Mouse (Mus musculus) adrenal gland, postnatal 0 days (tissue): Measurements from ENCODE around the gene Ccdc47. TPM values are rescaled to one million over a fixed set of nuclear protein-coding genes. Genes with fewer than 3 reads are reported as not detected.

Experiments
- polyA plus RNA-seq: library from polyadenylated mRNA; unstranded; fragments of >200 nt; fragmentation: Nextera tagmentation; extraction: Ambion mirVana; gene quantifications from 2 replicates; pipeline ENCODE4 v1.2.1, GENCODE M21; 2015

Ccdc47 gene
- polyA plus RNA-seq = 51.4 and 75.4 TPM in 2 replicates

DNA sequence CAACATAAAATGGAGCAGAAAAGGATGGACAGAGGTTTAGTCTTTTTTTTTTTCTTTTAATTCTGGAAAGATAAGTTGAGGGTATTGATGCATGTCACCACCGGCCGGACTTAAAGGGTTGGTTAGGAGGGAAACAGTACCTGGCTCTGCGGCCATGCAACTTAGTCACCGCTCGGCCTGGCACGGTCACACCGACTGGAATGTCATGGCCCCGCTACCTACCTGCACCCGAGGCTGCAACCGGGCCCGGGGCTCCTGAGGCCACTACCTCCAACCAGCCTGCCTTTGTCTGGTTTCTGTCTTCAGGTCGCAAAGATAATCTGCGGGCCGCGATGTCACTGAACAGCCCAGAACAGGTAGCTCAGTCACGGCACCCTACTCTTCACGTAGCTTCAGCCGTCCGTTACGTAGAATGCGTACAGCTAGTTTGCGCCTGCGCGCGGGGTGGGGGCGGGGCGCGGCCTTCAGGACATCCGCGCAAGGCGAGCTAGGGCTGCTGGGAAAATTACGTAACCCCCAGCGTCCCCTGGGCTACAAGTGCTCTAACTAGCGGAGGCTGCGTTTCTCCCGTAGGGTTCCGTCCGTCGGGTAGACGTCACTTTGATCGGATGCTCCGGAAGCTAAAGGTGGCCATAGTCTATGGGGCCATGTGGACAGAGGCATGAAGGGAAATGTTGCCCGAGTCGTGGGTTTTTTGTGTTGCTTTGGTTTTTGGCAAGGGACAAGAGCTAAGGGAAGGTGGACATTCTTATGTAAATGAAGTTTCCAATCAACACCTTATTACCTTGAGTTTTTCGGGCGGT is at the start of gene Ccdc47:
Gene Ccdc47 (minus strand): TSS at position 418 of the 803 bp plus-strand sequence.

DNA sequence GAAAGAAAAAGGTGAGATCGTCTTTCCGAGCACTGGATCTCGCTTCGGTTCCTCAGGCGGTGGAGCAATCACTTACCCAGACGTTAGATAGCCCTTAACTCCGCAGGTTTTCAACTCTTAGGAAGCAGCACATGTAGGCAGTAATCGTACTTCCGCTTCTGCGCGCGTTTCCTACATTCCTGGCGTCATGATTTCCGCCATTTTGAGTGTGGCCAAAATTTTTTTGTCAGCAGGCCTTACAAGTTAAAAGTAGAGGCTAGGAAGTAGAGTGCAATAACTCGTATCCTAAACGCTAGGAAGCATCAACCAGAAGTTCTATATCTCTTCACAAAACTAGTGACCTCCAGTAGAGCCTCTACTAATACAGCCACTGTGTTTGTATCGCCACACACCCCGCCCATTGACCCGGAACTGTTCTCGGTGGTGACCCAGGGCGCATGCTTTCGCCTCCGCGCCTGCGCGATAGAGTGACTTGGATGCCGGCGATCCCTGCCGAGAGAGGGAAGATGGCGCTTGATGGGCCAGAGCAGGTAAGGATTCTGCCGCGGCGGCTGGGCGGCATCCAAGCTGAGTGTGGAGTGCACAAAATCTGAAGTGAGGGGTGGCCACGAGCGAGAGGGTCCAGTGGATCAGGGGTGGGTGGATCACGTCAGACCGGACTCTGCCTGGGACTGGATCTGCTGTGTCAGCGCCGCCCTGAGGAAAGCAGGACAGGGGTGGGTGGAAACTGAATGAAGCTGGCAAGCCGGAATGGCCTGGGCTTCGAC is 39.7 kb upstream of the Ccdc47 start, which contains the start of the genes Ftsj3 and Psmc5:
Gene Ftsj3 (minus strand): TSS at position 395 of the 767 bp plus-strand sequence.
Gene Psmc5 (plus strand): TSS at position 470 of the 767 bp plus-strand sequence.

DNA sequence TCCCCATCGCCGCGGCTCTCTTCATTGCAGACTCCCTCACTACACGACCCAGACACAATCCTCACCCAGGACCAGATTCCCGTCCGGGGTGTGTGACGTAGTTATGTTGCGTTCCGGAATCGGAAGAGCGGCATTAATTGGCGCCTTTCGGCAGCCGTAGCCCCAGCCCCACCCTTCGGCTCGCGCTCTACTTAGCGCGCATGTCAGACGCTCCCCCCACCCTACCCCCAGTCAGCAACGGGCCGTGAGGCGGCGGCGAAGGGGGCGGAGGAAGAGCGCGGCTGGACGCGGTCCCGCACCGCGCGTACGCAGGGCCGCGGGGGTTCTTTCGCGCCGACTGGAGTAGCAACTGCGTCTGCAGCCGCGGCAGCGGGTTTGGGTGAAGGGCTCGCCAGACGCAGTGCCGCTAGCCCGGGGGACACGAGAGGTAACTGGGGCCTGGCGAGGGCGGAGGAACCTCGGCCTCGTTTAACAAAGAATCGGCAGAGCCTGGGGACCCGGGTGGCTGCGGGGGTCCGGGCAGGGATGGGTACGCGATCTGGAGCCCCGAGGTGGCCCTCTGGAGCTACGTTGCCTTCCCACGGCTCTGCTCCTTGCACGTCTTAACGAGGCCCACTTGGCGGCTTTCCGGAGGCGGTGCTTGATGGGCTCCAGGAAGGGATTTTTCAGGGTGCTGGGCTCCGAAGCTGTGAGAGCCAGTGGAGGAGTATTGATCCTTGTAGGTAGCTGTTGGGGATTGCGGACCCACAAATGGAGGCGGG is 766 bp upstream of the Ccdc47 start, which contains the start of gene Ddx42:
Gene Ddx42 (plus strand): TSS at position 197 of the 761 bp plus-strand sequence.

DNA sequence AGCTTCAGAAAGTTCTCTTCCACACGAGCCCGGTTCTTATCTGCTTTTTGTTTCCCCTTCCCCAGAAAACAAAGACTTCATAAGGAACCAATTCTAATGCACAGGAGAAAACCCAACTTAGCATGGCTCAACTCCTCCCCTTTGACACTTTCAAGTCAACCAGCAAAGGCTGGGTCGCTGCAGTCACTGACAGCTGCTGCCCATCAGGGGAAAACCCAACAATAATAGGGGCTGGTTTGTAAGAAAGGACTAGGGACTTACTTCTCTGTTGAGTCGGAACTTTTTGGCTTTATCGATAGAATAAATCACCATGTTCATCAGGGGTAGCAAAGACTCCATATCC is 14.1 kb downstream of the Ccdc47 start, which contains the start of gene Strada:
Gene Strada (minus strand): TSS at position 46 of the 343 bp plus-strand sequence.

DNA sequence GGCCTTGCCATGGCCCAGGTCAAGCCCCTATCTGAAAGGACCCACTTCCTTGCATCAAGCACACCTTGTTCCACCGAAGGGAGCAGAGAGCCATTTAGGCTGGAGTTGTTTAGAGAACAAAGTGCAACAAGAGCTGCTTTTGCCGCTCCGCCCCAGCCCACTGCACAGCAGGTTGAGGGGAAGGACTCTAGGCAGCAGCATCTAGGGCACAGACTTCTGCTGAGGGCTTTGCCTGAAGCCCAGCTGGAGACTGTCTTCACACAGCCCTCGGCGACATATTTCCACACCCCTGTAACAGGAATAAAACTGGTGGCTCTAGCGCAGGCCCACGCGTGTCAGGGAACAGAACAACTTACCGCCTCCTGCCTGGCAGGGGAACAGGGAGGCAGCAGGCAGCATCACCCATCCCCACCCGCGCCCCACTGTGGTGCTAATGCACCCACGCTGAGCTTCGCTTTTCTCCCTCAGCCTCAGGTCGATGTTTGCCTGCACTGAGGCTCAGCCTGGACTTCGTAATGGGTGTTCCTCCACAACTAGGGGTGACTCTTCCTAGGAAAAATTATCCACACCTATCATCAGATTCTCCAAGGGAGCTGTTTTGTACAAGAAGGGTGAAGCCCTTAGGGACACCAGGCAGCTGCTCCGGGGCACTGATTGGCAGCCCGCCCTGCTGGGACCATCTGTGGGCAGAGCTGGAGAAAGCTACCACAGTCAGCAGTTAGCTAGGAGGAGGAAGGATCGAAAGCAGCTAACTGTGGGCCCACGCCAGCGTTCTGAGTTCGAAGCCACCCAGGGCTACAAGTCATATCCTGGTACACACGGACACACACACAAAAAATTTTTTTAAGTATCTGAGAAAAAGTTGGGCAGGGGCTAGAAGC is 55.1 kb downstream of the Ccdc47 start, which contains the start of the genes Gm10840 and Limd2:
Gene Gm10840 (plus strand): TSS at position 10 of the 881 bp plus-strand sequence.
Gene Limd2 (minus strand): TSS at position 20 of the 881 bp plus-strand sequence.

Other genes starting within 250 kb of the Ccdc47 start
- gene Ace, start 248.4 kb downstream of the Ccdc47 start, polyA plus RNA-seq = 4.5 and 4.8 TPM in 2 replicates
- gene Ace3, start 221.7 kb downstream of the Ccdc47 start, polyA plus RNA-seq = not detected in 2 replicates
- 0.70 and 2.1 TPM in 2 replicates for gene Kcnh6, start 208.2 kb downstream of the Ccdc47 start, polyA plus RNA-seq
- 29.6 and 39.0 TPM in 2 replicates for gene Dcaf7, start 179.5 kb downstream of the Ccdc47 start, polyA plus RNA-seq
- 5.3 and 13.0 TPM in 2 replicates for gene Taco1, start 150.3 kb downstream of the Ccdc47 start, polyA plus RNA-seq
- 18.2 and 19.0 TPM in 2 replicates for gene Map3k3, start 131.7 kb downstream of the Ccdc47 start, polyA plus RNA-seq
- gene Gm10840, start 55.5 kb downstream of the Ccdc47 start, polyA plus RNA-seq = 0.71 TPM in 1 of 2 replicates, not detected in the other
- gene Limd2, start 55.5 kb downstream of the Ccdc47 start, polyA plus RNA-seq = 80.7 and 82.8 TPM in 2 replicates
- gene Strada, start 14.2 kb downstream of the Ccdc47 start, polyA plus RNA-seq = 11.3 and 16.9 TPM in 2 replicates
- 29.6 and 44.6 TPM in 2 replicates for gene Ddx42, start 582 bp upstream of the Ccdc47 start, polyA plus RNA-seq
- gene Ftsj3, start 39.7 kb upstream of the Ccdc47 start, polyA plus RNA-seq = 22.6 and 41.1 TPM in 2 replicates
- 142 and 201 TPM in 2 replicates for gene Psmc5, start 39.8 kb upstream of the Ccdc47 start, polyA plus RNA-seq
- gene Smarcd2, start 56.6 kb upstream of the Ccdc47 start, polyA plus RNA-seq = 40.7 and 58.2 TPM in 2 replicates
- 0.12 and 0.32 TPM in 2 replicates for gene Tcam1, start 60.3 kb upstream of the Ccdc47 start, polyA plus RNA-seq
- gene Gh, start 85.5 kb upstream of the Ccdc47 start, polyA plus RNA-seq = not detected in 2 replicates
- 5.9 and 6.6 TPM in 2 replicates for gene Cd79b, start 98.4 kb upstream of the Ccdc47 start, polyA plus RNA-seq
- gene Scn4a, start 136.9 kb upstream of the Ccdc47 start, polyA plus RNA-seq = 0.02 and 0.03 TPM in 2 replicates
- gene Prr29, start 149.1 kb upstream of the Ccdc47 start, polyA plus RNA-seq = not detected in 2 replicates
- gene Icam2, start 171.7 kb upstream of the Ccdc47 start, polyA plus RNA-seq = 26.4 and 37.7 TPM in 2 replicates